Mouse (Mus musculus) liver, postnatal 0 days (tissue): ENCODE results near the gene Irs3. TPM values are rescaled to one million over a fixed set of nuclear protein-coding genes. Genes with fewer than 3 reads are reported as not detected.

Experiments used
- ATAC-seq: fragments of 200-750 bp; cut with Nextera tagmentation; 2 replicates; pipeline ENCODE4 v1.8.0; 2017; ENCODE audit warnings: mild to moderate bottlenecking, moderate library complexity
- DNase-seq: peaks from one replicate; pipeline ENCODE4 v3.0.0-alpha.2; 2016
- H3K27ac ChIP-seq: fragments of 300-500 bp; sonication (generic); 2 replicates; pipeline ENCODE4 v1.5.1; 2014; ENCODE audit warnings: antibody characterized with exemption, moderate library complexity, mild to moderate bottlenecking, low read depth
- H3K27me3 ChIP-seq: fragments of 300-500 bp; sonication (generic); 2 replicates; pipeline ENCODE4 v1.6.1; 2014; ENCODE audit warnings: low read length, control low read depth, mixed read lengths; ENCODE audit not compliant: insufficient read depth
- H3K36me3 ChIP-seq: fragments of 300-500 bp; sonication (generic); replicated peaks from 2 replicates; pipeline ENCODE4 v1.6.1; 2014; ENCODE audit warnings: mild to moderate bottlenecking, control low read depth, low read length, moderate library complexity, mixed read lengths; ENCODE audit not compliant: insufficient read depth
- H3K4me1 ChIP-seq: fragments of 300-500 bp; sonication (generic); 2 replicates; pipeline ENCODE4 v1.6.1; 2014; ENCODE audit warnings: antibody characterized with exemption, mild to moderate bottlenecking, control low read depth; ENCODE audit not compliant: insufficient read depth
- H3K4me2 ChIP-seq: fragments of 300-500 bp; sonication (generic); 2 replicates; pipeline ENCODE4 v1.6.1; 2014; ENCODE audit warnings: low read depth, mild to moderate bottlenecking, low read length, moderate library complexity, mixed read lengths
- H3K4me3 ChIP-seq: fragments of 300-500 bp; sonication (generic); 2 replicates; pipeline ENCODE4 v1.5.1; 2014; ENCODE audit warnings: low read depth, low read length
- H3K9ac ChIP-seq: fragments of 300-500 bp; sonication (generic); replicated peaks from 2 replicates; pipeline ENCODE4 v1.6.1; 2014; ENCODE audit warnings: mild to moderate bottlenecking, moderate library complexity
- H3K9me3 ChIP-seq: fragments of 300-500 bp; sonication (generic); 2 replicates; pipeline ENCODE4 v1.6.1; 2016; ENCODE audit warnings: mild to moderate bottlenecking, control low read depth, low read length, mixed read lengths
- CTCF ChIP-seq: sonication (generic); IDR thresholded peaks from 2 replicates; pipeline ENCODE4 v1.5.1; 2016; ENCODE audit warnings: antibody characterized with exemption, low read depth
- EP300 ChIP-seq: IDR thresholded peaks from 2 replicates; pipeline ENCODE4 v1.6.1; 2016; ENCODE audit warnings: antibody characterized with exemption, low read depth, mild to moderate bottlenecking
- WGBS: fragments of 180-500 bp; shearing (Covaris S2); extraction: QIAGEN DNeasy Blood & Tissue Kit; methylation state at CpG from one replicate; pipeline ENCODE4 v1.1.7; 2014; ENCODE audit not compliant: insufficient replicate concordance; 5-methylcytosine and 5-hydroxymethylcytosine counted together
- polyA plus RNA-seq: library from polyadenylated mRNA; unstranded; fragments of >200 nt; fragmentation: Nextera tagmentation; extraction: Ambion mirVana; gene quantifications from 2 replicates; pipeline ENCODE4 v1.2.1, GENCODE M21; 2015

Gene Irs3
- polyA plus RNA-seq, 1 experiment from 2014 or later, result not detected

DNA sequence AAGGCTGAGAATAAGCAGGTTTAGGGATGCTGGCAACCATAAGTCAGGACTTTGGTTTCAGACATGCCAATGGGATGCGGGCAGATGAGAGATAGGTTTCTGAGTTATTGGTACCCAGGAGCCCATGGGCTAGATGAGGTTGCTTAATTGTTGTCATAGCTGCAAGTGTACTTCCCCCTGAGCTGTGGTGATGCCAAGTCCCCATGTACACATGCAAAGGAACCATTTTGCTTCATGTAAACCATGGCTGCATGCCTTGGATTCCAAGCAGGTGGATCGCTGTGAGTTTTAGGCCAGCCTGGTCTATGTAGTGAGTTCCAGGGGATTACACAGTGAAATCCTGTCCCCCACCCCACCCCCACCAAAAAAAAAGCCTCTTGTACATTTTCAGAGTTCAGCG lies 40.1 kb upstream of the Irs3 start:
- TF ChIP-seq CTCF (no peak), EP300 (no peak)
- H3K27ac ChIP-seq, result peak overlapping the region; percentile 89
- no peaks in the 10 kb centered on the region for H3K9me3 ChIP-seq
- 0 out of 2 replicates have a peak overlapping the region, but pooled peaks have one; percentile 7 for H3K4me3 ChIP-seq
- peaks cover 42% of the 10 kb centered on the region for H3K4me1 ChIP-seq
- peak overlapping the region; percentile 48 for H3K9ac ChIP-seq
- ATAC-seq (no peak), DNase-seq (no peak)
- peak overlapping the region; percentile 94 for H3K4me2 ChIP-seq
- H3K36me3 ChIP-seq, result peaks cover 19% of the 10 kb centered on the region
- H3K27me3 ChIP-seq, result no peaks in the 10 kb centered on the region
- 53% methylated on average over 3 of the region's 3 CpGs for WGBS

DNA sequence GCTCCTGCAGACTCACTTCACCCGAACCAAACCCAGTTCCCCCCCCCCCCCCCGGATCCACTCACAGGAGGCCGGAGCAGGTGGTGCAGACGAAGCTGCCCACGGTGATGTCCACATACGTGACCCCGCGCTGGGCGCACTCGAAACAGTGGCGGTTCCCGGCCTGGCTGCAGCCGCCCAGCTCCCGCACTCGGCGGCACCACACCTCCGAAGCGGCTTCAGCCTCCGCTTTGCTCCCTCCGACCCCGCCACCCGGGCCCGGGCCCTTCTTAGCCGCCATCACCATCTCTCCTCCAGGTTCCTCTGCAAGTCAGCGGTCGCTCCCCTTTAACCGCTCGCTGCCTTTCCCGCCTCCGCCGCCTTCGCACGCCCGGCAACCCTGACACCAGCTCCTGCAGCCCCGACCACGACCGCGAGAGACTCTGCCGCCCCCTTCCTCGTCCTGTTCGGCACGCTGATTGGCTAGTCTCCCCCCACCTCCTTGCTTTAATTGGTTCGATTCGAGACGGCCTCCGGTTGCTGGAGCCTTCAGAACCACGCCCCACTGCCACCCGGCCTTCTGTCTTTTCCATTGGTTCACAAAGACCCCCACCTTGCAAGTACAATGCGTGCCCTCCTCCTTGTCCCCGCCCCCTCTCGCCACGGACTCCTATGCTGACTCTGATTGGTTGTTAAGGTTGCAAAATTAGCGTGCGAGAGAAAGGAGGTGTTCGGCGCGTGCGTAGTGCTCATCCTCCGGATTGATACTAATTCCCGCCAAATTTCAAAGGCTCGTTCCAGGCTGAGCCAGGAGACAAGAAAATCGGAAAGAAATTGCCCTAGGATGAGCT lies 39.0 kb upstream of the Irs3 start, which contains the start of gene Agfg2:
TSS of gene Agfg2 (minus strand) at position 433 of the 830 bp plus-strand sequence.
- WGBS, result under 1% methylated on average over 62 of the region's 62 CpGs
- H3K4me1 ChIP-seq, result peaks cover 42% of the 10 kb centered on the region

DNA sequence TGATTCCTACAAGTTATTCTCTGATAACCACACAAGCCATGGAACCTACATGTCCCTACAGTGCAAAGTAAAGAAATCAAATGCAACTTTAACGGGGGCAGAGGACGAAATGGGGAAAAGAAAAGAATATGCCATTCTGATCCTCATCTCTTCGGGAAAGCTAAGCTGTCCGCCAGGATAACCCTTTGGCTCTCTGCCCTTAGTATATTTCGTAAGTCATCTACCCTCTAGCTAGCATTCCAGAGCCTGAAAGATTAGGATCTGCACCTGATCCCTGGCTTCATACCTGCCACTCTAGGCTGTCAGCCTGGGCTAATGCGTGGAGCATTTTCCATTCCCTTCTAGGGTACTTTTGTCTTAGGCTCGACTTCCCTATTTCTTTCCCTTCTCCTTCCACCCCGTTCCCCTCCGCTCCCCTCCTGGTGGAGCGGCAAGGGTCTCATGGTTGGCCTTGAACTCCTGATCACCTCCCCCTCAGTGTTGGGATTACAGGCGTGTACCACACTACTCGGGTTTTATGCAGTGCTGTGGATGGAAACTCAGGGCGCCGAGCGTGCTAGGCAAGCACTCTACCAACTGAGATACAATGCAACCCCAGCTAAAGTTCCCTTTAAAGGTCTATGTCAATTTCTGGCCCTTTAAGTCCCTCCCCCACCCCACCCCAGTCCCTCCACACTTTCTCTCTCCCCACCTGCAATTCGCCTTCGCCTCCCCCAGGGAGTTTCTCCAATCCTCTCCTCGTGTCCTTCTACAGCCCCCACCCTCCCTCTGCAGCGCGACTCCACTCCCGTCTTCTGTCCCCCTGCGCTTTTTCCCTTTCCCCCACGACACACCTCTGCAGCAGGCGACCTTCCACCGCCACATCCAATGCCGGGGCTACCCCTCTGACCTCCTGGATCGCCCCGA lies 38.1 kb upstream of the Irs3 start:
- Histone ChIP-seq H3K4me2 (peak overlapping the region; percentile 94), H3K9me3 (no peaks in the 10 kb centered on the region), H3K27ac (peak overlapping the region; percentile 93), H3K4me3 (peak overlapping the region; percentile 89), H3K4me1 (peaks cover 42% of the 10 kb centered on the region), H3K9ac (peak overlapping the region; percentile 80), H3K27me3 (no peaks in the 10 kb centered on the region), H3K36me3 (peaks cover 30% of the 10 kb centered on the region)
- DNase-seq (peak; percentile 49), ATAC-seq (no peak)
- TF ChIP-seq EP300, result no peak
- no peak for TF ChIP-seq CTCF
- 3% methylated on average over 28 of the region's 28 CpGs for WGBS

More for the DNA sequence above, 39.0 kb upstream of the Irs3 start, which contains the start of gene Agfg2:
- H3K27me3 ChIP-seq, result no peaks in the 10 kb centered on the region
- DNase-seq, result peak; percentile 99
- ATAC-seq, result peak; percentile 91
- H3K9me3 ChIP-seq, result no peaks in the 10 kb centered on the region
- H3K36me3 ChIP-seq, result peaks cover 27% of the 10 kb centered on the region
- H3K9ac ChIP-seq, result peak within 1 kb of the TSS; percentile 80
- peak within 1 kb of the TSS; percentile 89 for H3K4me3 ChIP-seq
- TF ChIP-seq CTCF, result peak; percentile 36
- TF ChIP-seq EP300, result peak; percentile 86
- H3K27ac ChIP-seq, result peak within 1 kb of the TSS; percentile 93
- peak within 1 kb of the TSS; percentile 94 for H3K4me2 ChIP-seq

- Histone ChIP-seq H3K4me3 (peak overlapping the region; percentile 89), H3K9me3 (no peaks in the 10 kb centered on the region), H3K9ac (peak overlapping the region; percentile 1; the same call in 1 of the 2 replicates), H3K27me3 (no peaks in the 10 kb centered on the region), H3K27ac (no peak overlapping the region), H3K4me2 (peak overlapping the region; percentile 94), H3K4me1 (peaks cover 45% of the 10 kb centered on the region), H3K36me3 (peaks cover 36% of the 10 kb centered on the region)
- WGBS, result 92% methylated on average over 6 of the region's 6 CpGs
- ATAC-seq, result no peak
- no peak for TF ChIP-seq EP300
- no peak for TF ChIP-seq CTCF
- DNase-seq, result no peak
These were observed 37.0 kb upstream of the Irs3 start for GRCm38 (mm10) chr5:137682526-137682925.

DNA sequence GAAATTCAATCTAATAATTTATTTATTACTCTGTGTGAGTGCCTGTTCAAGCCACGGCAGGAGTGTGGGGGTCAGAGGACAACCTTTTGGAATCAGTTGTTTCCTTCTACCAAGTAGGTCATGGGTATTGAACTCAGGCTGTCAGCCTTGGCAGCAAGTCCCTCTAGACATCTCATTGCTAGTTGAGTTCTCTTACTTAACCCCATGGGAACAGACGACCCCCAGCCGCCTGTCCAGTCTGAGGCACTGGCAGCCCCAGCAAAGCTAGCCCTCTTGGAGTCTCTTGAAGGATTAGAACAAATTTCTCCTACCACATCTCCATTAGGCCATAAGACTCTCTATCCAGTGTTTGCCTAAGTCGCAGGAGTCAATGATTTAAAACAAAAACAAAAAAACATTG lies 34.2 kb upstream of the Irs3 start:
- WGBS, result 76% methylated on average over 4 of the region's 4 CpGs
- no peak overlapping the region for H3K9ac ChIP-seq
- no peak for TF ChIP-seq CTCF
- TF ChIP-seq EP300, result no peak
- H3K27me3 ChIP-seq, result no peaks in the 10 kb centered on the region
- ATAC-seq (no peak), DNase-seq (no peak)
- H3K9me3 ChIP-seq, result no peaks in the 10 kb centered on the region
- H3K4me3 ChIP-seq, result no peak overlapping the region
- peaks cover 42% of the 10 kb centered on the region for H3K36me3 ChIP-seq
- H3K4me2 ChIP-seq, result no peak overlapping the region
- peaks cover 30% of the 10 kb centered on the region for H3K4me1 ChIP-seq
- H3K27ac ChIP-seq, result no peak overlapping the region

DNA sequence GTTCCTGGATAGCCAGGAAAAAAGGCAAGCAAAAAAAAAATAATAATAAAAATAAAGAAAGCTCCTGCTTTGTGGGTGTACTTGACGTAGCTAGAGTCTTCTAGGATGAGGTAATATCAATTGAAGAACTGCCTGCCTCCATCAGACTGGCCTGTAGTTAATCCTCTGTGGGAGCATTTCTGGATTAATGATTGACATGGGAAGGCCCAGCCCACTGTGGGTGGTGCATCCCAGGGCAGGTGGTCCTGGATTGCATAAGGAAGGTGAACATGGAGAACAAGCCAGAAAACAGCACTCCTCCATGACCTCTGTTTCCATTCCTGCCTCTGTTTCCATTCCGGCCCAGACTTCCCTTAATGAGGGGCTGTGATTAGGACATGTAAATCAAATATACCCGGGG lies 33.2 kb upstream of the Irs3 start:
- Histone ChIP-seq H3K27me3 (no peaks in the 10 kb centered on the region), H3K27ac (no peak overlapping the region), H3K36me3 (peaks cover 42% of the 10 kb centered on the region), H3K4me2 (no peak overlapping the region), H3K4me1 (peaks cover 40% of the 10 kb centered on the region), H3K9ac (no peak overlapping the region), H3K9me3 (no peaks in the 10 kb centered on the region), H3K4me3 (no peak overlapping the region)
- DNase-seq (no peak), ATAC-seq (no peak)
- WGBS, result 75% methylated on average over 3 of the region's 3 CpGs
- no peak for TF ChIP-seq EP300
- TF ChIP-seq CTCF, result no peak
